Mouse (Mus musculus) lung, postnatal 25 days (tissue): ENCODE data around the gene Ankrd44.
A peak's percentile ranks its signal among the peaks of the same experiment; 100 is the strongest.

Source experiments
- DNase-seq: peaks from one replicate; pipeline ENCODE4 v3.0.0; 2022; ENCODE audit warnings: low spot score

Gene Ankrd44

GRCm38 (mm10) chr1:54614963-54615362 is 311.2 kb downstream of the Ankrd44 start:
- peak; percentile 15 for DNase-seq

- no peak for DNase-seq
Measured at GRCm38 (mm10) chr1:54612344-54612743, 313.8 kb downstream of the Ankrd44 start.

GRCm38 (mm10) chr1:54611891-54612290 is 314.3 kb downstream of the Ankrd44 start:
- no peak for DNase-seq

- DNase-seq, result no peak
Measured at GRCm38 (mm10) chr1:54606936-54607335, 319.3 kb downstream of the Ankrd44 start.

- DNase-seq, result no peak
Measured at GRCm38 (mm10) chr1:54601692-54602091, 324.5 kb downstream of the Ankrd44 start.

- DNase-seq, result no peak
Measured at GRCm38 (mm10) chr1:54600275-54600674, 325.9 kb downstream of the Ankrd44 start.

GRCm38 (mm10) chr1:54597594-54598217 is 328.5 kb downstream of the Ankrd44 start:
- DNase-seq, result no peak

- DNase-seq, result no peak
Measured at GRCm38 (mm10) chr1:54596151-54596550, 330.0 kb downstream of the Ankrd44 start.
